Mouse (Mus musculus): Measurements from ENCODE around the gene H6pd.

Gene H6pd

DNA sequence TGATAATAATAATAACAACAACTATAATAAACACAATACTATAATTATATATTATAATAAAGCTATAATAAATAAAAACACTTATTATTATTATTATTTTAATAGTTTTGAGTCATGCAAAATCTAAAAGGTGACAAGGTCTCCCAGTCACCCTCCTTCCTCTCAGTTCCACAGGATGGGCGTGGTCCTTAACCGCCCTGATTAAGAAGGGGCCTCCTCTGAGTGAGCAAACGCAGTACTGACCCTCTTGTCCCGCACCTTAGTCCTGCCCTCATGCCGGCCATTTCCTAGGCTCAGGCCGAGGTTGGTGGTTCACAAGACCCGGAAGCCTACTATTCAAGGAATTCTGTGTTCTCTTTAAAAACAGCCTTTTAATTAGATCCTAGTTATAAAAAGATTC is 14.7 kb upstream of the H6pd start:
- intact Hi-C loops (cut with DNase I): no loop called here

DNA sequence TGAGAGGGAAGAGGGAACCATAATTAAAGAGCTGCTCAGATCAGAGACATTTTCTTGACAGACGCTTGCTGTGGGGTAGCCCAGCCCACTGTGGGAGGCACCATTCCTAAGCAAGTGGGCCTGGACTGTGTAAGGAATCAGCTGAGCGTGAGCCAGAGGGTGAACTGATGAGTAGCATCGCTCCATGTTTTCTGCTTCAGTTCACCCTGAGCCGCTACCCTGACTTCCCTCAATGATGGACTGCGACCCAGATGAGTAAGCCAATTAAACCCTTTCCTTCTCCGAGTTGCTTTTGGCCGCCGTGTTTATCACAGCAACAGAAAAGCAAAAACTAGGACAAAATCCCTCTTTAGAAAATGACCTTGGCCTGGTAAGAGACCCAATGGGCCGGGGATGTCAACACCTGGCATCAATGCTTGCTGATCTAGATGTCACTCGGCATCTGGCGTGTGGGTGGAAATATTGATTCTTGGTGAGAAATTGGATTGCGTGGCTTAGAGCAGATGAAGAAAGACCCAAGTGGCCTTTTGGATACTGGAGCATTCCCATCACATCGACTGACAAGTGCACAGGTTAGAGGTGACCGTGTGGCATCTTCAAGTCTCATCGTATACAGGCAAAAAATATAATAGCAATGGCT is 11.0 kb upstream of the H6pd start:
- intact Hi-C loops (cut with DNase I): no loop called here

DNA sequence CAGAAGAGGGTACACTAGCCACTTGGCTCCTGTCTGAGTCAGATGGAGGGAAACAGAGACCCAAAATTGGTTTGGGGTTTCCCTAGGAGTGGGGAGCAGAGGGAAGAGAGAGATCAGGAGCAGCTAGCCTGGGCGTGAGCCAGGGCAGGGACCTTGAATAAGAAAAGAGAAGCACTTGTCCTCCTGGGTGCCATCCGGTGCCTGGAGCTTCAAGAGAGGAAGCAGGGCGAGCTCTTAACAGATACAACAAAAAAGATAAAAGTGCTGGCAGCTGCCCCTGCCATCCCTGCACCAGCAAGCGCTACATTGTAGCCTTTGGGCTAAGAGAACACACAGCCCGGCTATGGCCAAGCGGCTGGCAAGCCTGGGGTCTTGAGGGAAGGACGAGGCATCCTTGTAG is 6.6 kb upstream of the H6pd start:
- intact Hi-C loops (cut with DNase I): no loop called here

- intact Hi-C loops (cut with DNase I): no loop called here
Measured at GRCm38 (mm10) chr4:150014378-150015091, 5.7 kb upstream of the H6pd start.

DNA sequence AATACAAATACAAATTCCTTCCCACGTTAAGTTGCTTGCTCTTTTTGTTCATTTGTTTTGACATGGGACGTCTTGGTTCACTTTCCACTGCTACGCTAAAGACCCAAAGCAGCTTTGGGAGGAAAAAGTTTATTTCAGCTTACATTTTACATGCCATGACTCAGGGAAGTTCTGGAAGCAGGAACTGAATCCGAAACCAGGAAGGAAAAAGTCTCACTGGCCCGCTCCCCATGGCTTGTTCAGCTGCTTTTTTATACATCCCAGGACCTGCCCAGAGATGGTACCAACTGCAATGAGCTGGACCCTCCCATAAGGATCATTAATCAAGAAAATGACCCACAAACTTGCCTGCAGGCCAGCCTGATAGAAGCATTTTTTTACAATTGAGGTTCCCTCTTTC is 5.0 kb upstream of the H6pd start:
- intact Hi-C loops (cut with DNase I): no loop called here

GRCm38 (mm10) chr4:150013186-150013690 is 4.4 kb upstream of the H6pd start:
- intact Hi-C loops (cut with DNase I): no loop called here

DNA sequence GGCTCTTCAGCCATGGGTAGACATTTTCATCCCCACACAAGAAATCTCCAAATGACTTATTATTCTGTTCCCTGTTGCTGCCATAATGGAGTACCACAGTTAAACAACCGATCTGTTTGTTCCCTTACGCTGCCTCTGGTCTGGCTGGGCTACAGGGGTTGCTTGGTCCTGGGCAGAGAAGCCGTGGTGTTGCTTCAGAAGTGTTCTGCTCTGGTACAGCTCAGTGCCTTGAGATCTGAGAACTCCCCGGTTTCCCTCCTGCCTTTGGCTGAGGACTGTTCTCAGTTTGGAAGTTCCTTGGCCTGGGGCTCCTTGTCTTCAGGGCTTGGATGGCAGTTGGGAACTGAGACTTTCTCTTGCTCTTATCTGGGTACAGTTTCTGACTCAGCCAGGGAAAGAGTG is 3.5 kb upstream of the H6pd start:
- intact Hi-C loops (cut with DNase I): no loop called here

- intact Hi-C loops (cut with DNase I): no loop called here
Measured at GRCm38 (mm10) chr4:150011564-150012321, 2.9 kb upstream of the H6pd start.

- intact Hi-C loops (cut with DNase I): no loop called here
Measured at GRCm38 (mm10) chr4:150010054-150010730, 1.4 kb upstream of the H6pd start.

DNA sequence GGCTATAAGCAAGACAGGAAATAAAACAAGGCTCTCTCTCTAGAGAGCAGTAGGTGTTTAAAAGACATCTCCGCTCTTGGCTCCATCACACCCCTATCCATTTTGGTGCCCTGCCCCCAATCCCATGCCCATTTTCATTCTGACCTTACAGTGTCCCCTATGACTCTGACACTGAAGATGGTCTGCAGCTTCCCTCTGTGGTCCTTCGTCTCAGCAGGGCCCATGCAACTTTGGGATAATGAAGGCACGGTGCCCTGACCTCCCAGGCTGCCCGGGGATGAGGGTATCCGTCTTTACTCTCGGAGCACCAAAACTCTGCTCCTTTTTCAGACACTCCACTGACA is 736 bp upstream of the H6pd start:
- intact Hi-C loops (cut with DNase I): no loop called here

DNA sequence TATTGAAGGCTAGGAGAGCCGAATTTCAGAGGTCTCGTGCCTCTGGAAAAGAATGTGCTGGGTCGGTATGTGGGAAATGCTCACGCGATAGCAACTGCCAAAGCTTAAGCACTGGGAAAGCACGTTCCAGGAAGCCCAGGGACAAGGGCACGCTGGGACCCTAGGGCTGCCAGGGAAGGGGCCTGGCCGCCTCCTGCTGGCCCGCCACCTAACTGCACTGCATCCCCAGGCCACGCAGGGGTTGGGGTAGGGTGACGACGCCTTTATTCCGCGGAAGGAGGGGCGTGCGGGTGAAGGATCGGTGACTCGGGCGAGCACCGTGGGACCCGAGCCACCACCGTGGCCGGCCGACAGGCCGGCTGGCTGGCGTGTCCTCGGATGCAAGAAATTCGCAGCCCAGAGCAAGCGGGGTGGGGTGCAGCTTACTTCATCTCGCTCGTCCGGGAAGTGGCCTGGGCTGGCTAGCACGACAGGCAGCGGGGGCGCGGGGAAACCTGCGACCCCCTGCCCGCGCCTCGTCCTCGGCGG is 434 bp downstream of the H6pd start:
- intact Hi-C loops (cut with DNase I): no loop called here

DNA sequence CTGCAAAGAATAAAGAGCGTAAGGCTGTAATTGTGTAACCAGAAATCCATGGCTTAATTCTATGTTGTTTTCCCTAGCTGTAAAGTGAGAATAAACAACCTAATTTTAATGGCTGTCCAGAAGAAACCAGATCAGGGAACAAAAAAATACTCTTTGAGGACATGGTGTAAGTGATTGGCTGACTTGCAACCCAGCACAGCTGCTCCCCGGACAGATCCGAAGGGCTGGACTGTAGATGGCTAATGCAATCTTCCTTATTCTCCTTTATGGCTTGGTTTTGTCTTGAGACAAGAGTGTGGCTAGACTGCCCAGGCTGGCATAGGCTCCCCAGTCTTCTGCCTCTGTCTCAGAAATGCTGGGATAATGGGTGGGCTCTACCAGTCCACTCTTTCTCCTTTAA is 1.4 kb downstream of the H6pd start:
- intact Hi-C loops (cut with DNase I): no loop called here

DNA sequence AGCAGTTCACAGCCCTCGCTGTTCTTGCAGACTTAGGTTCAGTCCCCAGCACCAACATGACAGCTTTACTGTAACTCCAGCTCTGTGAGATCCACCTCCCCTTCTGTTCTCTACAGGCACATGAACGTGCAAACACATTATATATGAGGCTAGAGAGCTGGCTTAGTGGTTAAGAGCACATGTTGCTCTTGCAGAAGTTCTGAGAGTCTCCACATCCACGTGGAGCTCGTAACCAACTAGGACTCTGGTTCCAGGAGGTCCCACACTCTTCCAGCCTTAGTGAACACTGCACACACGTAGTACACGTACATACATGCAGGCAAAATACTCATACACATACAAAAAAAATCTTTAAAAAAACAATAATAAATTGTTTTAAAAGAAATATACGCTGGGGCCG is 1.8 kb downstream of the H6pd start:
- intact Hi-C loops (cut with DNase I): no loop called here

DNA sequence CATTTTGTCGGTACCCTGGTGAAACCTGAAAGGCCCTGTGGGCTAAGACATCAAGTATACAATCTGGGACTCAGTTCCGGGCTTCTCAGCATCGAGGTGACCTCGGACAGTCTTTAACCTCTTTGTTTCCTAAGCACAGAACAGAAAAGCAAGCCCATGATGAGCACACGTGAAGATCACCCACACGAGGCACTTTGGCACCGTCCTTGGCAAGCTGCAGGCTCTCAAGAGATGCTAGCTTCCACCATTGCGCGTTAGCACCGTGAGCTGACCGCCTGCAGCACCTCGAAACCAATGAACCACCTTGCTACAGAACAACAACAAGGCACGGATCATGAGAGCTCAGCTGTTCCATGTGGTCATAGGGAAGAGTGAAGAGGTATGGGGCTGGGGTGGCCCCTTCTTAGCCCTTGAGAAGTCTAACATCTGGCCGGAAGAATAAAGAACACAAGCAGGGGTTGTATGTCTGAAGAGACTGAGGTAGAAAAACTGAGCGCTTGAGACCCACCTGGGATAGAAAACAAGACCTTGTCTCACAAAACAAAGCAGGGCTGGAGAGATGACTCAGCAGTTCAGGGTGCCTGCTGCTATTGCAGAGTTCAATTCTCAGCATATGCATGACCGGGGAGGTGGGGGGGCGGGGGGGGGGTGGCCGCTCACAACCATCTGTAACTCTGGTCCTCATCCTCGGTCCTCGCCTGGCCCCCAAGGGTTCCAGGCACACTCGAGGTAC is 2.5 kb downstream of the H6pd start:
- intact Hi-C loops (cut with DNase I): no loop called here

DNA sequence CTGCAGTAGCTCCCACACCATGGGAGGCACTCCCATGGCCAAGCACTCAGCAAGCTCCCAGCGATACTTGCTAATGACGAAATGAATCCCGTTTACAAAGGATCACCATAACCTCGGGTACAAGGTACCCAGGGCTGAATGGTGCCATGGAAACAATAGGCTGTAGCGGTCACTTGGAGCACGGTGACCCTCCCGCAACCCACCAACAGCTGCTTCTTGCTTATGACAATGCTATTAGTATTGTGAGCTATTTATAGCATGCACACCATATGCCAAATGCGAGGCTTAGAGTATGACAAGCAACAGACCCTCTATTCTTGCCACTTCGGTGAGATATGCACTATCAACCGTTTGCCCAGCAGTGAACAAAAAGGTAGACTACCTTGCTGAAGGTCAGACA is 3.6 kb downstream of the H6pd start:
- intact Hi-C loops (cut with DNase I): no loop called here

- intact Hi-C loops (cut with DNase I): no loop called here
Measured at GRCm38 (mm10) chr4:150003641-150004040, 5.2 kb downstream of the H6pd start.

- intact Hi-C loops (cut with DNase I): no loop called here
Measured at GRCm38 (mm10) chr4:150003021-150003580, 5.7 kb downstream of the H6pd start.

GRCm38 (mm10) chr4:150002021-150002528 is 6.7 kb downstream of the H6pd start:
- intact Hi-C loops (cut with DNase I): no loop called here

- intact Hi-C loops (cut with DNase I): no loop called here
Measured at GRCm38 (mm10) chr4:150001221-150001860, 7.5 kb downstream of the H6pd start.

Measured in adrenal gland (tissue).